In genomic region chr15:64012311-64012710, GRCm38 (mm10) we compare ENCODE assay signal across 27 mouse cellular contexts. TPM values are rescaled to one million over a fixed set of nuclear protein-coding genes. Genes with fewer than 3 reads are reported as not detected.
DNase-seq lines count a peak whose midpoint lies in the region; ATAC-seq lines count a peak whose summit lies in the region.
"Had no signal": no experiment of that assay in that cellular context is flagged by ENCODE, and none has a peak within 500 bp of the region (broad histone marks: within the 10 kb centered on the region; RNA-seq: fewer than 3 reads in every experiment).

No protein-coding gene starts in this region.

- H3K9me3 ChIP-seq in heart, embryonic 10.5 days = no peaks in the 10 kb centered on the region
- H3K9me3 ChIP-seq in heart, embryonic 12.5 days (replicated peaks) = 0 out of 2 replicates have a peak, but pooled peaks cover 4% of the 10 kb centered on the region
- no peaks in the 10 kb centered on the region for H3K9me3 ChIP-seq in lung, embryonic 15.5 days
- H3K9me3 ChIP-seq in embryonic facial prominence, embryonic 10.5 days = no peaks in the 10 kb centered on the region
- H3K9me3 ChIP-seq: embryonic facial prominence, embryonic 12.5 days; kidney, embryonic 15.5 days; midbrain, embryonic 13.5 days; stomach, embryonic 15.5 days had no signal

- H3K4me2 ChIP-seq in heart, embryonic 12.5 days = no peak overlapping the region
- no peak overlapping the region for H3K4me2 ChIP-seq in lung, embryonic 15.5 days
- H3K4me2 ChIP-seq: embryonic facial prominence, embryonic 12.5 days; heart, embryonic 11.5 days; hindbrain, embryonic 14.5 days; kidney, embryonic 15.5 days; midbrain, embryonic 13.5 days; stomach, embryonic 15.5 days had no signal

- H3K36me3 ChIP-seq in heart, embryonic 10.5 days = peaks cover 3% of the 10 kb centered on the region; the same call in 1 of the 2 replicates
- 0 out of 2 replicates have a peak, but pooled peaks cover 4% of the 10 kb centered on the region for H3K36me3 ChIP-seq in heart, embryonic 12.5 days
- H3K36me3 ChIP-seq in lung, embryonic 15.5 days = no peaks in the 10 kb centered on the region
- no peaks in the 10 kb centered on the region for H3K36me3 ChIP-seq in embryonic facial prominence, embryonic 10.5 days (replicated peaks)
- H3K36me3 ChIP-seq: embryonic facial prominence, embryonic 12.5 days; kidney, embryonic 15.5 days; midbrain, embryonic 13.5 days; stomach, embryonic 15.5 days had no signal

- no peaks in the 10 kb centered on the region for H3K27me3 ChIP-seq in heart, embryonic 10.5 days (ENCODE audit: insufficient read depth, poor library complexity, severe bottlenecking)
- no peaks in the 10 kb centered on the region for H3K27me3 ChIP-seq in heart, embryonic 12.5 days (replicated peaks)
- H3K27me3 ChIP-seq in lung, embryonic 15.5 days = no peaks in the 10 kb centered on the region
- 0 out of 2 replicates have a peak, but pooled peaks cover 5% of the 10 kb centered on the region for H3K27me3 ChIP-seq in embryonic facial prominence, embryonic 10.5 days (replicated peaks; ENCODE audit: low read depth, poor library complexity, severe bottlenecking)
- H3K27me3 ChIP-seq: embryonic facial prominence, embryonic 12.5 days; midbrain, embryonic 13.5 days; stomach, embryonic 15.5 days had no signal

- WGBS in heart, embryonic 10.5 days = 72% methylated on average over 3 of the region's 3 CpGs
- 62% methylated on average over 3 of the region's 3 CpGs for WGBS in heart, embryonic 12.5 days
- 30% methylated on average over 3 of the region's 3 CpGs for WGBS in lung, embryonic 15.5 days
- 49% methylated on average over 3 of the region's 3 CpGs for WGBS in embryonic facial prominence, embryonic 10.5 days

- peaks cover 17% of the 10 kb centered on the region for H3K4me1 ChIP-seq in heart, embryonic 10.5 days
- H3K4me1 ChIP-seq in heart, embryonic 12.5 days (replicated peaks) = peaks cover 6% of the 10 kb centered on the region
- H3K4me1 ChIP-seq in lung, embryonic 15.5 days = peaks cover 9% of the 10 kb centered on the region; the same call in 1 of the 2 replicates
- peaks cover 48% of the 10 kb centered on the region for H3K4me1 ChIP-seq in embryonic facial prominence, embryonic 10.5 days

- H3K27ac ChIP-seq in heart, embryonic 10.5 days = no peak overlapping the region
- H3K27ac ChIP-seq in heart, embryonic 12.5 days (ENCODE audit: poor library complexity, severe bottlenecking) = no peak overlapping the region
- H3K27ac ChIP-seq in lung, embryonic 15.5 days = peak overlapping the region; percentile 27
- no peak overlapping the region for H3K27ac ChIP-seq in embryonic facial prominence, embryonic 10.5 days (replicated peaks)
- H3K27ac ChIP-seq: embryonic facial prominence, embryonic 12.5 days; hindbrain, embryonic 14.5 days; kidney, embryonic 15.5 days; liver, embryonic 14.5 days; midbrain, embryonic 13.5 days; stomach, embryonic 15.5 days had no signal

- no peak overlapping the region for H3K9ac ChIP-seq in heart, embryonic 12.5 days
- no peak overlapping the region for H3K9ac ChIP-seq in lung, embryonic 15.5 days
- H3K9ac ChIP-seq: embryonic facial prominence, embryonic 12.5 days; hindbrain, embryonic 14.5 days; kidney, embryonic 15.5 days; liver, embryonic 14.5 days; midbrain, embryonic 13.5 days; stomach, embryonic 15.5 days had no signal

- DNase-seq in heart, embryonic 10.5 days (ENCODE audit: low spot score) = peak; percentile 25
- DNase-seq in lung, postnatal 36 days = no peak
- peak; percentile 7 for DNase-seq in embryonic facial prominence, embryonic 10.5 days (ENCODE audit: low spot score)
- peak; percentile 56 for DNase-seq in telencephalon, adult 2 months (ENCODE audit: low read depth, low spot score)
- DNase-seq in cerebellum, postnatal 10 days = no peak
- DNase-seq: adrenal gland, postnatal 25 days; cerebellum, adult 8-10 months; cerebellum, postnatal 36 days; heart, postnatal 4 days; kidney, adult 11 months; kidney, postnatal 25 days; liver; lung, adult 2 months; lung, postnatal 4 days; thymus, postnatal 14 days had no signal

- no peak for ATAC-seq in heart, embryonic 12.5 days (ENCODE audit: insufficient number of reproducible peaks, low FRiP score)
- no peak for ATAC-seq in lung, embryonic 15.5 days (ENCODE audit: borderline replicate concordance, extremely low read depth, low FRiP score, low TSS enrichment)
- ATAC-seq: CD4-positive, CD25-positive, alpha-beta regulatory T cell, adult 4 months; forebrain, embryonic 14.5 days; inflammation-experienced regulatory T-cells, adult 6 months; midbrain, embryonic 13.5 days had no signal

- H3K4me3 ChIP-seq in heart, embryonic 10.5 days = no peak overlapping the region
- no peak overlapping the region for H3K4me3 ChIP-seq in heart, embryonic 12.5 days
- no peak overlapping the region for H3K4me3 ChIP-seq in lung, embryonic 15.5 days
- no peak overlapping the region for H3K4me3 ChIP-seq in embryonic facial prominence, embryonic 10.5 days
- H3K4me3 ChIP-seq: embryonic facial prominence, embryonic 12.5 days; kidney, embryonic 15.5 days; midbrain, embryonic 13.5 days; stomach, embryonic 15.5 days had no signal

RNA-seq across cellular contexts. Expression of gene Fam49b, which starts 48.0 kb away (rescaled TPM):
- 60.7 and 64.9 TPM in 2 replicates for polyA plus RNA-seq in heart, embryonic 10.5 days (2016; fragmentation: Nextera tagmentation; extraction: Ambion mirVana)
- 62.4 and 66.5 TPM in 2 replicates for polyA plus RNA-seq in heart, embryonic 12.5 days (2016; fragmentation: Nextera tagmentation; extraction: Ambion mirVana)
- polyA plus RNA-seq in lung, embryonic 15.5 days (2015; fragmentation: Nextera tagmentation; extraction: Ambion mirVana) = 55.1 and 60.7 TPM in 2 replicates
- polyA plus RNA-seq in embryonic facial prominence, embryonic 10.5 days (2016; fragmentation: Nextera tagmentation; extraction: Ambion mirVana) = 65.0 and 67.6 TPM in 2 replicates

Comparison
In these comparisons a context has a peak if more than half of its experiments do, and no peak if none do; other contexts are left out.
1. DNase-seq: peak in heart, embryonic 10.5 days (single experiment), embryonic facial prominence, embryonic 10.5 days (single experiment) and telencephalon, adult 2 months (single experiment); none in lung, postnatal 36 days (single experiment) and cerebellum, postnatal 10 days (0 of 2).